ENCODE assay signal across 8 mouse cellular contexts in the genomic region with DNA sequence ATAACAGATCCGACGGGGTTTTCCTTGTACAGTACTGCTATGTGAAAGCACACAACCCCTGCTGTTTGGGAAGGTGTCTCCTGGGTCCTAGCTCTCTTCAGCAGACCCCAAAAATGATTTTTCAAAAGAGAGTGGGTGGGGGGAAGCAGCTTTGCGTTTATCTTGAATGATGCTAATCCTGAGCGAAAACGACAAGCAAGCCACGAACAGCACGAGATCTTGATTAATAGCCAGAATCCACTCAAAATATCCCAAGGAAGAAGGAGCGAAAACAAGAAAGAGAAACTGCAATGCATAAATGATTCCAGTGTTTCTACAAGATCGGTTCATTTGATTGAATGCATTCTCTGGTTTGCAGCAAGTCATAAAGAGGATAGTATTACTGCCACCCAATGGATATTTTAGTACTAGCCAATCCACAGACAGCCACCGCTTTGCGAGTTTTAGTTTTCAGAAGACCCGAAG. TPM values are rescaled to one million over a fixed set of nuclear protein-coding genes. Genes with fewer than 3 reads are reported as not detected.
DNase-seq lines count a peak whose midpoint lies in the region; ATAC-seq lines count a peak whose summit lies in the region.

Gene Il1rapl1, minus strand, starts transcription at position 37 of the 465 bp plus-strand sequence.

- no peak for DNase-seq in lung, adult 18-20 months
- peak; percentile 9 for DNase-seq in embryo, embryonic 9.5 days (ENCODE audit: extremely low spot score)
- peak; percentile 92 for DNase-seq in midbrain, embryonic 11.5 days (ENCODE audit: low spot score, missing footprints)
- no peak for DNase-seq in spleen, adult 12 weeks (ENCODE audit: low spot score)
- no peak for DNase-seq in gastrocnemius, adult 8-10 months (ENCODE audit: low spot score in 2 of 2)

- no peaks in the 10 kb centered on the region for H3K4me1 ChIP-seq in lung, embryonic 15.5 days
- H3K4me1 ChIP-seq in intestine, embryonic 15.5 days (replicated peaks) = no peaks in the 10 kb centered on the region
- H3K4me1 ChIP-seq in midbrain, embryonic 11.5 days (ENCODE audit: control insufficient read depth, insufficient read depth, low read length) = no peaks in the 10 kb centered on the region

- no peak within 1 kb of the TSS for H3K9ac ChIP-seq in lung, embryonic 15.5 days
- no peak within 1 kb of the TSS for H3K9ac ChIP-seq in intestine, embryonic 15.5 days
- H3K9ac ChIP-seq in midbrain, embryonic 11.5 days (ENCODE audit: low read length) = peak within 1 kb of the TSS; percentile 48; the same call in 1 of the 2 replicates

- no peaks in the 10 kb centered on the region for H3K27me3 ChIP-seq in lung, embryonic 15.5 days
- H3K27me3 ChIP-seq in intestine, embryonic 15.5 days (replicated peaks) = no peaks in the 10 kb centered on the region
- no peaks in the 10 kb centered on the region; the same call in 1 of the 2 replicates for H3K27me3 ChIP-seq in midbrain, embryonic 11.5 days (ENCODE audit: control insufficient read depth, insufficient read depth, low read length)

- H3K36me3 ChIP-seq in lung, embryonic 15.5 days = no peaks in the 10 kb centered on the region
- no peaks in the 10 kb centered on the region for H3K36me3 ChIP-seq in intestine, embryonic 15.5 days
- H3K36me3 ChIP-seq in midbrain, embryonic 11.5 days (ENCODE audit: control insufficient read depth, insufficient read depth, low read length) = no peaks in the 10 kb centered on the region

- ATAC-seq in lung, embryonic 15.5 days (ENCODE audit: borderline replicate concordance, extremely low read depth, low FRiP score, low TSS enrichment) = no peak
- peak; percentile 56 for ATAC-seq in intestine, embryonic 15.5 days
- peak; percentile 66 for ATAC-seq in midbrain, embryonic 11.5 days (ENCODE audit: low FRiP score)
- ATAC-seq in megakaryocyte-erythroid progenitor cell, adult 5-6 weeks (replicated peaks; ENCODE audit: low FRiP score, low TSS enrichment, poor library complexity, severe bottlenecking) = no peak

- H3K27ac ChIP-seq in lung, embryonic 15.5 days = no peak within 1 kb of the TSS
- no peak within 1 kb of the TSS for H3K27ac ChIP-seq in intestine, embryonic 15.5 days
- H3K27ac ChIP-seq in midbrain, embryonic 11.5 days (ENCODE audit: low read depth, low read length) = no peak within 1 kb of the TSS

- WGBS in lung, embryonic 15.5 days = 16% methylated on average over 12 of the region's 12 CpGs
- WGBS in intestine, embryonic 15.5 days = 19% methylated on average over 12 of the region's 12 CpGs
- WGBS in midbrain, embryonic 11.5 days = 17% methylated on average over 12 of the region's 12 CpGs

- H3K4me2 ChIP-seq in lung, embryonic 15.5 days = peak within 1 kb of the TSS; percentile 47
- H3K4me2 ChIP-seq in intestine, embryonic 15.5 days (replicated peaks) = peak within 1 kb of the TSS; percentile 51
- H3K4me2 ChIP-seq in midbrain, embryonic 11.5 days = peak within 1 kb of the TSS; percentile 43

- H3K4me3 ChIP-seq in lung, embryonic 15.5 days = peak within 1 kb of the TSS; percentile 36
- H3K4me3 ChIP-seq in intestine, embryonic 15.5 days (replicated peaks) = peak within 1 kb of the TSS; percentile 35
- H3K4me3 ChIP-seq in midbrain, embryonic 11.5 days (ENCODE audit: low read depth, low read length) = peak within 1 kb of the TSS; percentile 31

- H3K9me3 ChIP-seq in lung, embryonic 15.5 days = no peaks in the 10 kb centered on the region
- H3K9me3 ChIP-seq in intestine, embryonic 15.5 days = no peaks in the 10 kb centered on the region
- no peaks in the 10 kb centered on the region for H3K9me3 ChIP-seq in midbrain, embryonic 11.5 days (ENCODE audit: control insufficient read depth, low read length)

RNA-seq across cellular contexts. Expression of gene Il1rapl1, which starts in this region (rescaled TPM):
- polyA plus RNA-seq in lung, embryonic 15.5 days (2015; fragmentation: Nextera tagmentation; extraction: Ambion mirVana) = 0.22 TPM in 1 of 2 replicates, not detected in the other
- 0.89 and 0.98 TPM in 2 replicates for polyA plus RNA-seq in intestine, embryonic 15.5 days (2015; fragmentation: Nextera tagmentation; extraction: Ambion mirVana)
- polyA plus RNA-seq in midbrain, embryonic 11.5 days (2014; fragmentation: Nextera tagmentation; extraction: Ambion mirVana) = 0.22 and 0.53 TPM in 2 replicates
- under 1 TPM in 1 of 4 experiments, not detected in 3; 0.19 TPM for total RNA-seq in gastrocnemius, adult 8-10 months (2022)
- not detected in 2 replicates for total RNA-seq in megakaryocyte-erythroid progenitor cell, adult 5-6 weeks (2014; fragmentation: Nextera tagmentation)
- not detected in 2 replicates for total RNA-seq in megakaryocyte-erythroid progenitor cell, adult 5-6 weeks (2017)

Comparison
In these comparisons a context has a peak if more than half of its experiments do, and no peak if none do; other contexts are left out.
1. Peak in ATAC-seq, H3K4me3 ChIP-seq and H3K4me2 ChIP-seq in intestine, embryonic 15.5 days; RNA of the gene not detected or under 1 TPM.
2. Peak in DNase-seq, ATAC-seq, H3K4me3 ChIP-seq, H3K9ac ChIP-seq and H3K4me2 ChIP-seq in midbrain, embryonic 11.5 days; RNA of the gene not detected or under 1 TPM.